Mouse (Mus musculus) bone marrow, adult 2 months (tissue): ENCODE data around the gene Gm8947. TPM values are rescaled to one million over a fixed set of nuclear protein-coding genes. Genes with fewer than 3 reads are reported as not detected.

ENCODE experiments used
- H3K27ac ChIP-seq: fragments of 200-500 bp; 2 replicates; pipeline ENCODE4 v1.5.1; 2012; ENCODE audit warnings: low read depth, mild to moderate bottlenecking, control low read depth, inconsistent platforms, low read length; ENCODE audit not compliant: control insufficient read depth, poor library complexity, insufficient read depth
- H3K4me1 ChIP-seq: fragments of 200-500 bp; 2 replicates; pipeline ENCODE4 v1.6.1; 2011; ENCODE audit warnings: low read length; ENCODE audit not compliant: control insufficient read depth, insufficient read depth
- H3K4me3 ChIP-seq: fragments of 200-500 bp; replicated peaks from 2 replicates; pipeline ENCODE3; 2011; ENCODE audit warnings: mild to moderate bottlenecking, low read depth, low read length, control low read depth; ENCODE audit not compliant: control insufficient read depth
- CTCF ChIP-seq: fragments of 200-500 bp; IDR thresholded peaks from 2 replicates; pipeline ENCODE4 v1.5.1; 2011; ENCODE audit warnings: low read length, control low read depth; ENCODE audit not compliant: control insufficient read depth, insufficient read depth
- POLR2A ChIP-seq: fragments of 200-500 bp; IDR thresholded peaks from 2 replicates; pipeline ENCODE4 v1.6.1; 2011; ENCODE audit warnings: low read depth, mild to moderate bottlenecking, control low read depth, low read length, borderline replicate concordance; ENCODE audit not compliant: control insufficient read depth
- WGBS: fragments of 180-500 bp; shearing (Covaris S2); methylation state at CpG from one replicate; pipeline ENCODE4 v1.1.7; 2018; 5-methylcytosine and 5-hydroxymethylcytosine counted together
- polyA plus RNA-seq: library from polyadenylated mRNA; stranded (reverse); fragments of >200 nt; gene quantifications from 2 replicates; pipeline ENCODE4 v1.2.4, GENCODE M21; 2011; ENCODE audit warnings: low replicate concordance; ENCODE audit not compliant: missing spikeins, insufficient read depth, insufficient read length

Gene Gm8947
- polyA plus RNA-seq, 1 experiment, result not detected

DNA sequence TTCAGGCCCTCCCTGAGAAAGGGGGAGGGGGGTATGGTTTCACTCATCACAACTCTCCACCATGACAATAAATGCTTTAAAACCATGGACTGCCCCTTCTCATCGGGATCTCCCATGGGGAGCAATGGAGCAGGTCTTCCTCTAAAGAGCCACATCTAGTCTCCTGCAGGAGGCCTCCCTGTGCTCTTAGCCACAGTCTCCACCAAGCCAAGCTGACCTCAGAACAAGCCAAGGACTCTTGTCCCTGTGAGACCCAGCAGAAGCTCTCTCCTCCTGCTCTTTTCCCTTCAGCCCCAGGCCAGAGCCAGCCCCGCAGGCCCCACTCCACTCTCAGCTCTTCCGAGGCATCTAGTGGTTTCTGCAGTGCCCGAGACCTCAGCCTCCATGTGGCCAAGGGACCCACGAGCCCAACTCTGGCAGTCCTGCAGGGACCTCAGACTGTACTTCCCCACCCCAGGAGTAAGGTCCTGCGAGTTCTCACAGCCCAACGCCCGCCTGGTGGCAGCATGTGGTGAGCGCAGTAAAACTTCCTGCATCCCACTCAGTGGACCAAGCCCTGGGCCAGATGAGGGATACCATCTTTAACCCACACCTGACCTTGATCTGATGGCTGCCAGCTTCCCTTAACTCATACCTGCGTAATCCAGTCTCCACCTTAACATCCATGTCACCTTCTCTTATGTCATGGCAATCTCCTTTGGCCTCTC lies 30.5 kb downstream of the Gm8947 start:
- no peak for TF ChIP-seq POLR2A
- no peak for TF ChIP-seq CTCF
- Histone ChIP-seq H3K4me1 (peaks cover 2% of the 10 kb centered on the region; the same call in 1 of the 2 replicates), H3K27ac (no peak overlapping the region), H3K4me3 (no peak overlapping the region)
- WGBS, result 68% methylated on average over 10 of the region's 10 CpGs

DNA sequence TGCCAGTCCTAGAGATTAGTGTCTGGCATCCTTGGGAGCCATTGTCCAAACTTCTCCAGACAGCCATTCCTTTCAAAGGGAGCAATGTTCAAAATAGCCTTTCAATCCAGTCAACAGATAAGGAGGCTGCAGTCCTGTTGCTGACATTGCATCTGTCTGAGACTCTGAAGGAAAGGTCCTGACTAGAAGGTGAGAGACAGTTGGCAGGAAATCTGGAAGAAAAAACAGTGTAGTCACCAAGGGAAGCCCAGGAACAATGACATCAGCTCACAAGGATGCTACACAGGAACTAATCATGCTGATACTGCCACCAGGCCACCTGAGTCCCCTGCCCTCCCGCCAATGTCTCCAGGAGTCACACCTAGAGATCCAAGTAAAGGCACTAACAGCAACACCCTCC lies 31.2 kb downstream of the Gm8947 start:
- Histone ChIP-seq H3K4me3 (no peak overlapping the region), H3K27ac (no peak overlapping the region), H3K4me1 (peaks cover 2% of the 10 kb centered on the region; the same call in 1 of the 2 replicates)
- WGBS, result 87% methylated on average over 1 of the region's 1 CpGs
- TF ChIP-seq POLR2A (no peak), CTCF (no peak)

DNA sequence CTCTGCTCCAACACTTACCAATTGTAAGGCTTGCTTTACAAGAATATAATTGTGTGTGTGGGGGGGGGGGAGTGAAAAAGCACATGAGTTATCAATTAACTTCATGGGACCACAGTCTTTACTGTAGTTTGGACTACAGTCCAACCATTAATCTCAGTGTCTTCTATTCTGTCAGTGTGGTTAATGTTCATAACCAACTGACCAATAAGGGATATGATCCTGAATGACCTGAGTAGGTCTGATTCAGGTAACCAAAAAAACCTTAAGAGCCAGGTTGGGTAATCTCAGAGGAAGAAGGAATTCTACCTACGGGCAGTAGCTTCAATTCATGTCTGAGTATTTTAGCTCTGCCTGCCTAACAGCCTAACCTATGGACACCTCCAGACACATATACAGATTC lies 32.4 kb downstream of the Gm8947 start:
- Histone ChIP-seq H3K4me3 (no peak overlapping the region), H3K4me1 (no peaks in the 10 kb centered on the region), H3K27ac (no peak overlapping the region)
- WGBS, result 79% methylated on average over 1 of the region's 1 CpGs
- no peak for TF ChIP-seq CTCF
- no peak for TF ChIP-seq POLR2A

GRCm38 (mm10) chr1:151227506-151227905 lies 35.3 kb downstream of the Gm8947 start:
- WGBS, result 68% methylated on average over 8 of the region's 8 CpGs
- Histone ChIP-seq H3K27ac (no peak overlapping the region), H3K4me1 (no peaks in the 10 kb centered on the region), H3K4me3 (no peak overlapping the region)
- TF ChIP-seq CTCF (no peak), POLR2A (no peak)

DNA sequence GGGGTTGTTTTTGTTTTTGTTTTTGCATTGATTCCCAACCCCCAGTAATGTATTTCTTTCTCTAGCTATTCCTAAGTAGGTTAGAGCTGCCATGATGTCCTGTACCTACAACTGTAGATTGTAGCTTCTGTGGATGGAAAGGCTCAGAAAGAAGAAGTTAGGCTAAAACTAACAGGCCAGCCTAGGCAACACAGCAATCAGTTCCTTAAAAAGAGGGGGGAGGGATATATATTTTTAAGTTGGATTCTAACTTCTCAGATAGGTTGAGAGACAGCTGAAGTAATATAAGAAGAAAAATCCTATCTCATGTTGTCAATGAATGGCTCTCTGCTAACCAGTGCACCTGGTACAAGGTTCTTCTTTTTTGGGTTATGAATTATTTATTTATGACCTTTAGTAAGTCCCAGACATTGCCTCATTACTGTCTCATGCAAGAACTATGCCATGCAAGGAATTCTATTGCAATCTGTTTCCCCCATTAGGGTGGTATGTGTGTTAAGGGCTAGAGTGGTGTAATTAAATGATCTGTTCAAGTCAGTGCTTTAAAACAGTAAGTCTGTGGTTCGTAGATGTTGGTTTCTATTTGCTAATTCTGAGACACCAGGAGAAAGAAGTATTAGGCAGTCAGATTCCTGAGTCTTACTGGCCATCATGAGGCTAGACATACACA lies 36.3 kb downstream of the Gm8947 start:
- Histone ChIP-seq H3K4me1 (no peaks in the 10 kb centered on the region), H3K4me3 (no peak overlapping the region), H3K27ac (no peak overlapping the region)
- TF ChIP-seq POLR2A, result no peak
- TF ChIP-seq CTCF, result no peak
- WGBS, result 37% methylated on average over 1 of the region's 1 CpGs

- H3K4me1 ChIP-seq, result no peaks in the 10 kb centered on the region
These were observed 40.2 kb downstream of the Gm8947 start for GRCm38 (mm10) chr1:151232346-151232745.

GRCm38 (mm10) chr1:151233756-151234155 lies 41.6 kb downstream of the Gm8947 start:
- 63% methylated on average over 3 of the region's 3 CpGs for WGBS
- H3K4me1 ChIP-seq, result no peaks in the 10 kb centered on the region
- no peak overlapping the region for H3K27ac ChIP-seq
- TF ChIP-seq POLR2A, result no peak
- TF ChIP-seq CTCF, result no peak
- H3K4me3 ChIP-seq, result no peak overlapping the region

More at GRCm38 (mm10) chr1:151232346-151232745, 40.2 kb downstream of the Gm8947 start:
- Histone ChIP-seq H3K4me3 (no peak overlapping the region), H3K27ac (no peak overlapping the region)
- TF ChIP-seq CTCF (no peak), POLR2A (no peak)
- 76% methylated on average over 3 of the region's 3 CpGs for WGBS

- Histone ChIP-seq H3K27ac (no peak overlapping the region), H3K4me1 (no peaks in the 10 kb centered on the region), H3K4me3 (no peak overlapping the region)
- no peak for TF ChIP-seq POLR2A
- TF ChIP-seq CTCF, result no peak
- WGBS, result 80% methylated on average over 2 of the region's 2 CpGs
These were observed 43.4 kb downstream of the Gm8947 start for GRCm38 (mm10) chr1:151235574-151235973.
